Mouse (Mus musculus): ENCODE data around the gene S1pr3.

The S1pr3 gene

DNA sequence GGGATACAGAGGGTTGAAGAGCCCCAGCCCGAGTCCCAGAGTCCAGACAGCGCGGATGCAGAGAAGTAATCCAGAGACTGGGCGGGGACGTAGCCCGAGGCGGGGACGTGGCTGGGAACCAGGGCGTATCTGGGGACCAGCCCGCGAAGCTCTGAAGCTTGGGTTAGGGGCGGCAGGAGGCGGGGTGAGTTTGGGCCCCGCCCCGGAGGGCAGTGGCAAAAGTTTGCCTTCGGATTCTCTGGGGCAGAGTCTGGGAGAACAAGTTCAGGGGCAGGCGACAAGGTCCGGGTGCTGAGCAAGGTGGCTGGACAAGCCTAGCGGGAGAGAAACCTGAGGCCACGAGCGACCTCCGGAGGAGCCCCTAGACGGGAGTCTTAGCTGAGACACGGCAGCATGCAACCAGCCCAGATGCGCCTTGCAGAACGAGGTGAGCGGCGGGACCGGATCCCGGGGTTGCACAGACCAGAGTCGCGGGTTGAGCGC is at the start of gene S1pr3:
Gene S1pr3, plus strand, starts transcription at position 121 of the 483 bp plus-strand sequence.
- peaks cover 71% of the 10 kb centered on the region for H3K27me3 ChIP-seq (ENCODE audit: insufficient read depth, low read length)
- TF ChIP-seq NANOG (IDR thresholded peaks at IDR 0.05; ENCODE audit: borderline replicate concordance, low read length): no peak
- no peak for TF ChIP-seq POU5F1 (IDR thresholded peaks at IDR 0.05; ENCODE audit: borderline replicate concordance, low read length)
- TF ChIP-seq CTCF (conservative IDR thresholded peaks at IDR 0.05; ENCODE audit: low read length): no peak

GRCm38 (mm10) chr13:51360441-51360962 is 47.9 kb upstream of the S1pr3 start:
- peaks cover 6% of the 10 kb centered on the region; the same call in 1 of the 2 replicates for H3K27me3 ChIP-seq (ENCODE audit: insufficient read depth, low read length)
- H3K36me3 ChIP-seq (ENCODE audit: insufficient read depth, low read length): no peaks in the 10 kb centered on the region
- peaks cover 21% of the 10 kb centered on the region for H3K4me1 ChIP-seq (replicated peaks; ENCODE audit: low read depth, low read length)
- no peaks in the 10 kb centered on the region for H3K9me3 ChIP-seq (ENCODE audit: low read length)
- TF ChIP-seq NANOG (IDR thresholded peaks at IDR 0.05; ENCODE audit: borderline replicate concordance, low read length): no peak
- no peak for TF ChIP-seq POU5F1 (IDR thresholded peaks at IDR 0.05; ENCODE audit: borderline replicate concordance, low read length)
- TF ChIP-seq CTCF (conservative IDR thresholded peaks at IDR 0.05; ENCODE audit: low read length): no peak
- no peak overlapping the region for H3K4me3 ChIP-seq (replicated peaks; ENCODE audit: low read length)

More for the DNA sequence above, at the start of gene S1pr3:
- H3K4me3 ChIP-seq (replicated peaks; ENCODE audit: low read length): peak within 1 kb of the TSS; percentile 76
- no peaks in the 10 kb centered on the region for H3K9me3 ChIP-seq (ENCODE audit: low read length)
- H3K4me1 ChIP-seq (replicated peaks; ENCODE audit: low read depth, low read length): peaks cover 38% of the 10 kb centered on the region
- no peaks in the 10 kb centered on the region for H3K36me3 ChIP-seq (ENCODE audit: insufficient read depth, low read length)

DNA sequence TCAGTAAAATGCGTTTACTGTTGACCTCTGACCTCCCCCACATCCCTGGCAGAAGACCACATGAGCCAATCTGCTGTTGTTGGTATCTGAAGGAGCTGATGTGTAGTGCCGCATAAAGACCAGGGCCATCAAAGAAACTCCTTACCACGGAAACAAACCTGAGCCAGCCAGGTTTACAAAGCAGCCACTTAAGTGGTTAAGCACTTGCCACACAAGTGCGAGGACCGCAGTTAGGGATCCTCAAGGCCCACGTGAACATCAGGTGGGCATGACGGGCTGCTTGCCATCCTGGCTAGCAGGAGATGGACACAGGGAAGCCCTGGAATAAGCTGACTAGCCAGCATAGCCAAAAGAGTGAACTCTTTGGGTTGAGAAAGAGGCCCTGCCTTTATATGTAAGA is 45.0 kb upstream of the S1pr3 start:
- Histone ChIP-seq H3K27me3 (ENCODE audit: insufficient read depth, low read length) (peaks cover 6% of the 10 kb centered on the region; the same call in 1 of the 2 replicates), H3K4me3 (replicated peaks; ENCODE audit: low read length) (no peak overlapping the region), H3K9me3 (ENCODE audit: low read length) (no peaks in the 10 kb centered on the region), H3K4me1 (replicated peaks; ENCODE audit: low read depth, low read length) (peaks cover 28% of the 10 kb centered on the region), H3K36me3 (ENCODE audit: insufficient read depth, low read length) (no peaks in the 10 kb centered on the region)
- TF ChIP-seq CTCF (conservative IDR thresholded peaks at IDR 0.05; ENCODE audit: low read length) (no peak), NANOG (IDR thresholded peaks at IDR 0.05; ENCODE audit: borderline replicate concordance, low read length) (no peak), POU5F1 (IDR thresholded peaks at IDR 0.05; ENCODE audit: borderline replicate concordance, low read length) (no peak)

DNA sequence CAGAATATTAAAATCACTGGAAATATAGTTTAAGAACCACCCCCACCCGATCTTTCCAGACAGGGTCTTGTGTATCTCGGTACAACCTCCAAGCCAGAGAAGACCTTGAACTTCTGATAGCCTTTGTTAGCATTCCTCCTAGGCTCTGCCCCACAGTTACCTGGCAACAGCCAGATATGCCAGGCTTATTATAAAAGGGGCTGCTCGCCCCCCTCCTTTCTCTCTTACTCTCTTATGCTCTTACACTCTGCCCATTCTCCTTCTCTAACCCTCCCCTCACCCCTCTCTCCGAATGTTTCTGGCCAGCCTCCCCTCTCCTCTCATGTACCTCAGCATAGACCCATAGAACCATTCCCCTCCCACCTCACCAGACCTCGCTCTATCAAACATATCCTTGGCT is 44.5 kb upstream of the S1pr3 start:
- peaks cover 6% of the 10 kb centered on the region; the same call in 1 of the 2 replicates for H3K27me3 ChIP-seq (ENCODE audit: insufficient read depth, low read length)
- peaks cover 33% of the 10 kb centered on the region for H3K4me1 ChIP-seq (replicated peaks; ENCODE audit: low read depth, low read length)
- no peak overlapping the region for H3K4me3 ChIP-seq (replicated peaks; ENCODE audit: low read length)
- TF ChIP-seq NANOG (IDR thresholded peaks at IDR 0.05; ENCODE audit: borderline replicate concordance, low read length): no peak
- TF ChIP-seq POU5F1 (IDR thresholded peaks at IDR 0.05; ENCODE audit: borderline replicate concordance, low read length): no peak
- no peak for TF ChIP-seq CTCF (conservative IDR thresholded peaks at IDR 0.05; ENCODE audit: low read length)
- no peaks in the 10 kb centered on the region for H3K9me3 ChIP-seq (ENCODE audit: low read length)
- no peaks in the 10 kb centered on the region for H3K36me3 ChIP-seq (ENCODE audit: insufficient read depth, low read length)

GRCm38 (mm10) chr13:51365191-51365590 is 43.2 kb upstream of the S1pr3 start:
- no peaks in the 10 kb centered on the region for H3K9me3 ChIP-seq (ENCODE audit: low read length)
- TF ChIP-seq NANOG (IDR thresholded peaks at IDR 0.05; ENCODE audit: borderline replicate concordance, low read length): no peak
- TF ChIP-seq CTCF (conservative IDR thresholded peaks at IDR 0.05; ENCODE audit: low read length): no peak
- no peak for TF ChIP-seq POU5F1 (IDR thresholded peaks at IDR 0.05; ENCODE audit: borderline replicate concordance, low read length)
- H3K27me3 ChIP-seq (ENCODE audit: insufficient read depth, low read length): peaks cover 6% of the 10 kb centered on the region; the same call in 1 of the 2 replicates
- H3K36me3 ChIP-seq (ENCODE audit: insufficient read depth, low read length): no peaks in the 10 kb centered on the region
- no peak overlapping the region for H3K4me3 ChIP-seq (replicated peaks; ENCODE audit: low read length)
- peaks cover 35% of the 10 kb centered on the region for H3K4me1 ChIP-seq (replicated peaks; ENCODE audit: low read depth, low read length)

GRCm38 (mm10) chr13:51368346-51368745 is 40.1 kb upstream of the S1pr3 start:
- TF ChIP-seq CTCF (conservative IDR thresholded peaks at IDR 0.05; ENCODE audit: low read length) (no peak), NANOG (IDR thresholded peaks at IDR 0.05; ENCODE audit: borderline replicate concordance, low read length) (no peak), POU5F1 (IDR thresholded peaks at IDR 0.05; ENCODE audit: borderline replicate concordance, low read length) (no peak)
- Histone ChIP-seq H3K36me3 (ENCODE audit: insufficient read depth, low read length) (no peaks in the 10 kb centered on the region), H3K4me1 (replicated peaks; ENCODE audit: low read depth, low read length) (peaks cover 29% of the 10 kb centered on the region), H3K9me3 (ENCODE audit: low read length) (no peaks in the 10 kb centered on the region), H3K4me3 (replicated peaks; ENCODE audit: low read length) (no peak overlapping the region), H3K27me3 (ENCODE audit: insufficient read depth, low read length) (peaks cover 2% of the 10 kb centered on the region; the same call in 1 of the 2 replicates)

GRCm38 (mm10) chr13:51369354-51369753 is 39.1 kb upstream of the S1pr3 start:
- H3K36me3 ChIP-seq (ENCODE audit: insufficient read depth, low read length): no peaks in the 10 kb centered on the region
- no peak overlapping the region for H3K4me3 ChIP-seq (replicated peaks; ENCODE audit: low read length)
- peaks cover 2% of the 10 kb centered on the region; the same call in 1 of the 2 replicates for H3K27me3 ChIP-seq (ENCODE audit: insufficient read depth, low read length)
- H3K4me1 ChIP-seq (replicated peaks; ENCODE audit: low read depth, low read length): peaks cover 25% of the 10 kb centered on the region
- TF ChIP-seq NANOG (IDR thresholded peaks at IDR 0.05; ENCODE audit: borderline replicate concordance, low read length) (no peak), POU5F1 (IDR thresholded peaks at IDR 0.05; ENCODE audit: borderline replicate concordance, low read length) (no peak), CTCF (conservative IDR thresholded peaks at IDR 0.05; ENCODE audit: low read length) (no peak)
- no peaks in the 10 kb centered on the region for H3K9me3 ChIP-seq (ENCODE audit: low read length)

DNA sequence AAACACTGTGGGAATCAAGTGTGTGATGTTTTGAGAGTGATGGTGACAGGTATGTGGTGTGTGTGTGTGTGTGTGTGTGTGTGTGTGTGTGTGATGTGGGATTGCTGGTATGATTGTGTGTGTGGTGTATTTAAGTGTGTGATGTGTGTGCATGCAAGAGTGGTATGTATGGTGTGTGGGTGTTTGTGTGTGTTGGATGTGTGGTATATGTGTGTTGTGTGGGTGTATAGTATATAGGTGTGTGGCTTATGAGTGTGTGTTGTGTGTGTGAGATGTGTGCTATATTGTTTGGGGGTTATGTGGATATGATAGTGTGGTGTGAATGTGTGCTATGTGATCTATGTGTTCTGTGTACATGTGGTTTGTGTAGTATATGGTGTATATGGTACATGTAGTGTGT is 35.4 kb upstream of the S1pr3 start:
- TF ChIP-seq NANOG (IDR thresholded peaks at IDR 0.05; ENCODE audit: borderline replicate concordance, low read length) (no peak), POU5F1 (IDR thresholded peaks at IDR 0.05; ENCODE audit: borderline replicate concordance, low read length) (no peak), CTCF (conservative IDR thresholded peaks at IDR 0.05; ENCODE audit: low read length) (no peak)
- Histone ChIP-seq H3K4me1 (replicated peaks; ENCODE audit: low read depth, low read length) (peaks cover 19% of the 10 kb centered on the region), H3K4me3 (replicated peaks; ENCODE audit: low read length) (no peak overlapping the region), H3K27me3 (ENCODE audit: insufficient read depth, low read length) (peaks cover 2% of the 10 kb centered on the region; the same call in 1 of the 2 replicates), H3K36me3 (ENCODE audit: insufficient read depth, low read length) (no peaks in the 10 kb centered on the region), H3K9me3 (ENCODE audit: low read length) (no peaks in the 10 kb centered on the region)
